Mouse (Mus musculus): Measurements from ENCODE around the gene Card10.

DNA sequence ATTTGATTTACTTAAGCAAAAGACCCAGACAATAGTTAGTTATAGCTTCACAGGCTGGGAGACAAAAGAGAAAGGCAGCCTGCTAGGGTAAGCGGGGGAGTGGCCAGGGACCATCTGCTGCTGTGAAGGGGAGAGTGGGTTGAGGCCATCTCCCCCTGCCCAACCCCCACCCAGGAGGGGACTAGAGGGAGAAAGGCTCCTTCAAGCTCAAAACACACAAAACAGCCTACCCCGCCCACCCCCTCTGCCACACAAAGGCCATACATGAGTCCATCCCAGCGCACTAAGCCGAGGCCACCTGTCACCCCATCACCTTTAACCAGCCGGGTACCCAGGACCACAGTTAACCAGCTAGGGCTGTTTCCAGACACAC, 31.9 kb downstream of the Card10 start:
- no peak for TF ChIP-seq CTCF (IDR thresholded peaks at IDR 0.05; ENCODE audit: control insufficient read depth, insufficient read depth, low read length)
- TF ChIP-seq POLR2A (IDR thresholded peaks at IDR 0.05; ENCODE audit: borderline replicate concordance, control insufficient read depth, low read depth, low read length): no peak

All from bone marrow, adult 2 months (tissue).